Mouse (Mus musculus): Measurements from ENCODE around the gene Polr2b.

DNA sequence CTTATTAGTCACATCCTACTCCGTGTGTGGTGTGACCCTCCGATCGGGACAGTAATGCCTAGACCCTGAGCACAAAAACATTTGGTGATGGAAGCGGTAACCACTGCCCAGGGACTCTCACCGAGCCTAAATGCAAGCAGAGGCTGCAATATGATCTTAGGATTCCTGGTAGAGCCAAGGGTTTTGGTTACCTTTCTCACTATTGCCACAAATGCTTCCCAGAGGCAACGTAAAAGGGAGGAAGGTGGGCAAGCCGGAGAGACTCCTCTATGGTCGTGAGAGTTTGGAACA, 77.4 kb downstream of the Polr2b start:
- no peak for TF ChIP-seq EP300 (IDR thresholded peaks at IDR 0.05; ENCODE audit: low read depth in 1 of 2, low read length in 2 of 2)
- no peak for TF ChIP-seq TCF12 (IDR thresholded peaks at IDR 0.05; ENCODE audit: low read depth, low read length)
- no peak for TF ChIP-seq ETS1 (IDR thresholded peaks at IDR 0.05; ENCODE audit: low read depth, low read length)
- TF ChIP-seq CTCF (IDR thresholded peaks at IDR 0.05 in 2 of 3, conservative IDR thresholded peaks at IDR 0.05 in 1 of 3; ENCODE audit: control insufficient read depth in 1 of 3, insufficient read depth in 1 of 3, low read depth in 2 of 3, low read length in 3 of 3, poor library complexity in 1 of 3, severe bottlenecking in 1 of 3) = no peak
- no peak for TF ChIP-seq TAL1 (IDR thresholded peaks at IDR 0.05; ENCODE audit: low read length)
- no peak for TF ChIP-seq JUND (IDR thresholded peaks at IDR 0.05; ENCODE audit: low read depth, low read length)
- TF ChIP-seq ZMIZ1 (IDR thresholded peaks at IDR 0.05; ENCODE audit: low read depth, low read length) = no peak
